Mouse (Mus musculus): Measurements from ENCODE around the gene Lrrc59. TPM values are rescaled to one million over a fixed set of nuclear protein-coding genes. Genes with fewer than 3 reads are reported as not detected.
A peak's percentile ranks its signal among the peaks of the same experiment; 100 is the strongest.

Gene Lrrc59
- total RNA-seq (2021), result 10 to 100 TPM; 32.0 to 32.6 TPM
- long read RNA-seq, experiment 1, transcript Lrrc59-201 (7 exons, 2,837 nt), result major isoform, 66 of 68 reads
- long read RNA-seq, experiment 1, partial matches to known transcripts, result 0 of 68 reads
- long read RNA-seq, experiment 1, other reads (novel, unspliced or antisense), result 2 of 68 reads
- long read RNA-seq, experiment 2, transcript Lrrc59-201 (7 exons, 2,837 nt), result major isoform, 18 of 19 reads
- long read RNA-seq, experiment 2, partial matches to known transcripts, result 1 of 19 reads
- long read RNA-seq, experiment 2, other reads (novel, unspliced or antisense), result 0 of 19 reads

DNA sequence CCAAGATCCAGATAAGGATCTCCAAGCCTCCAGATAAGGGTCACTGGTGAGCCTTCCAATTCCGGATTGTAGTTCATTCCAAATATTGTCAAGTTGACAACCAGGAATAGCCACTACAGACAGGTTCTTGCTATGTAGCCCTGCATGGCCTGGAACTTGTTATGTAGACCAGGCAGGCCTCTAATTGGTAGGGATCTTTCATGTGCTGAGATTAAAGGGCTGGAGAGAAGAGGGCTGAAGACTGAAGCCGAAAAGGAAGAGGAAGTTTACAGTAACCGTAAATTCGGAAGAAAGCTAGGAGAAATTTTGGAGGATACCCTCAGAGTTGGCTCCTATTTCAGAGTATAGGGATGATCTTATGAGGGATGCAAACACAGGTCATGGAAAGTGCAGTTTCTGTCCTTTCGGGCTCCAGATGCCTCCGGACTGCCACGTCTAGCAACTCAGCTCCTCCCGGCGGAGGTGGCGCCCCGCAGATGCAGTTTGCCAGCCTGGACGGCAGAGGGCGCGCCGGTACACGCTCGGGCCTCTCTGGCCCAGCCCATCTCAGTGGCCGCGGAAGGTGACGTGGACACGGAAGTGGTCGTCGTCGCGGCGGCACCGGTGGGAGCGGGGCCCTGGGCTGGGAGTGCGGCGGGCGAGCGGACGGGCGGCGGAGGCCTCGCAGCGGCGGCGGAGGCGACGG lies at the start of gene Lrrc59:
Gene Lrrc59 (plus strand): TSS at position 569 of the 685 bp plus-strand sequence.
- peak; percentile 95 for DNase-seq

DNA sequence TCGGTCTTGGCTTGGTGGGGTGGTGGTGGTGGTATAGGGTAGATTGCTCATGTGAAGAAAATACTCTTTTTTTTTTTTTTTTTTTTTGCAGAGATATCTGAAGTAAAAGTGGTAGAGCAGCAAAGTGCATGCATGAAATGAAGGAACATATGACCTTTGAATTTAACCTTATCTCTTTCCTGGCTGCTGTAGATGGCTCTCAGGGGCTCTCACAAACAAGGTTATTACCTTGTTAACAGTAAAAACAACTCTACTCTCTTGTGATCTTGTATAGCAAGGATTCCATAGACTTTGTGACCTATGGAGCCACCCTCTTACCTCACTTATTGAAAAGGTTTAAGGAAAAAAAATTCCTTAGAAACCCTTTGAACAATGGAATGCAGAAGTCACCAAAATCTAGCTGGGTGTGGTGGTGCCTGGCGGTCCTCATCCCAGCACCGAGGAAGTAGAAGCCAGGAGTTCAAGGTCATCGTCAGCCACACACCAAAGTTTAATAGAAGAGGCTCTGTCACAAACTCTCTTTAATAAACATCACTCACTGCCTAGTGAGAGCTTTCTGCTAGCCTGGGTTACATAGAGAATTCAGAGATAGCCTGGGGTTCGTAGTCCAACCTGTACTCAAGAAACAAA lies 49.3 kb upstream of the Lrrc59 start:
- no peak for DNase-seq

DNA sequence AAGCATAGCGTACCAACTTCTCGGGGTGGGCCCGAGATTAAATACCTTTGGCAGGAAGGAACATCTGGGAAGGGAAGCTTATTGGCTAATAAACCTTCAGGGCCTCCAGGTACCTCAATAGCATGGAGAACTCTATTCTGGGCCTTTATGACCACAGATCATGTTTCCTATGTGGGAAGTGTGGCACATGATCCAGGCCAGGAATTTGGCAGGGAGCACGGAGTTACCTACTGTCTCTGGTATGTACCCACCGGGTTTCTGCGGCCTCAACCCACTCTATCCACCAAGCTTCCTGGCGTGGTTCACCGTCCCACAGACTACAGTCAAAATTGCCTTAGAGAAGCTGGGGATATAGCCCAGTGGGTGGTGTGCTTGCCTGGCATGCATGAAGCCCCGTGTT lies 44.5 kb upstream of the Lrrc59 start:
- DNase-seq, result no peak

DNA sequence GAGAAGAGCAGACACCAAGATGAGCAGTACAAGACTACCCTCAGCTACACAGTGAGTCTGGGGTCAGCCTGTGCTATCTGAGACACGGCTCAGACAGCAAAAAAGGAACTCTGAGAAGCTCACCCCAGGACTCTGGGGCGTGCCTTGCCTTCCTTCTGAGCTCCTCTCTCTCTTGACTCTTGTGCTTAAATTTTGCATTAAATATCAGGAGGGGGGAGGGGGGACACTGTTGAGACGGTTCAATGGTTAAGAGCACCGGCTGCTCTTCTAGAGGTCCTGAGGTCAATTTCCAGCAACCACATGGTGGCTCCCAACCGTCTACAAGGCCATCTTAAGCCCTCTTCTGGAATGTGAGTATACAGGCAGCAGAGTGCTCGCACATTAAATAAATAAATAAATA lies 42.1 kb upstream of the Lrrc59 start:
- DNase-seq, result no peak

DNA sequence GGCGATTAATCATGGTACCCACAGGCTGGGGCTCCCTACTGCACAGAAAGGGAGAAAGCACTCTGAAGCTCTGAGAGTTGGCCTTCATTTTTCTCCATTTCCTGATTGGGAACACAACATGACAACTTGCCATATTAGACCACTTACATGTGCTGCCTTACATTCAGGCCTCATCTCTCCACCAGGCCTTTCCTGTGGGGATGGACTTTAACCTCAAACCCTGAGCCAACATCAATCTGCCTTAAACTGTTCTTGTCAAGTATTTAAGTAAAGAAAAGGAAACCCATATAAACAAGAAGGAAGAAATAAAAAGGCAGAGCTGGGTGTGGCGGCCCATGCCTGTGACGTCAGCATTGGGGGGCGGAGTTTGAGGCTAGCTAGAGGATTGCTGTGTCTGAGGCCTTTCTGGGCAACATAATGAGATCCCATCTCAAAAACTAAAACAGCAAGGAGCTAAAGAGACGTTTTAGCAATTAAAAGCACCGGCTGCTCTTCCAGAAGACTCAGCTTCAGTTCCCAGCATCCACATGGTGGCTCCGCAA lies 33.2 kb upstream of the Lrrc59 start:
- DNase-seq, result no peak

DNA sequence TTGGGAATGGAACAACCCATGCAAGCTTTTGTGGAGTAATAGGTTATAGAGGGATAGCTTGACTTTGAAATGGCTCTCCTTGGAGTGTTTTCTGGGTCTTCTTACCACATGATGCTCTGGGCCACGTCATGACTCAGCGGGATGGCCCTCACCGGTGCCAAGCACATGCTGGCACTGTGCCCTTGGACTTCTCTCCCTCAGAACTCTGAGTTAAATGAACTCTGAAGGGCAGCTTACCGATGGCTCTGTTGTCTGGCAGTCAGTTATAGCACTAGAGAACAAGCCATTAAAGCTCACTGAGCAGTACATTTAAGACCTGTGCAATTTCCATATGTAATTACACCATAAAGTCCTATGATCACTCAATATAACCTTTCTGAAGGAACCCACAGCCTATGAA lies 32.2 kb upstream of the Lrrc59 start:
- peak; percentile 67 to 72 for DNase-seq

DNA sequence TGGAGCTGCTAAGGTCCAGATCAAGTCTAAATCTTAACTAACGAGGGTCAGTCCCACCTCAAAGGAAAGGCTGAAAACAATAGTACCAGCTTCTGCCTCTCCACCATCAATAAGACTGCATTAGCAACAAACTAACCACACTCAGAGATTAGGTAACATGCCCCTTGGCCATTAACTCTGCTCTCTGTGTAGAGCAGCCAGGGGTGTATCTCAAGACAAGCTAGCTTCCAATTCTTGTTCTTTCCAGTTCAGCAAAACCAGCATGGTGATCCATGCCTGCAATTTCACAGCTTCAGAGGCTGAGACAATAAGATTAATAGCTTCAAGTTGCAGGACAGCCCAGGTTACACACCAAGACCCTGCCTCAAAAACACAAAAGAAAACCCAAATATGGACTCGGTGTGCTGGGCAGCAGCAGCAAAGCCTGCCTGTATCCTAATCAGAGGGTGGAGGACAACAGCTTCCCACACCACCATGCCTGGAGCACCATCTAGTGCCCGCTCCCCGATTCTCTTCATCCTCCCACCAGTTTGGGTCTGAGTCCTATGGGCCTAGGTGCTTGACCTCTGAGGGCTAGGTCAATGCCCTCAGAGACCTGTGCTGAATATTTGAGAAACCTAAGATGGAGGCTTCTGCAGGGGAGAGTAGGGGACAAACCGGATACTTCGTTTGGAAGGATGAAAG lies 31.0 kb upstream of the Lrrc59 start:
- DNase-seq, result no peak

DNA sequence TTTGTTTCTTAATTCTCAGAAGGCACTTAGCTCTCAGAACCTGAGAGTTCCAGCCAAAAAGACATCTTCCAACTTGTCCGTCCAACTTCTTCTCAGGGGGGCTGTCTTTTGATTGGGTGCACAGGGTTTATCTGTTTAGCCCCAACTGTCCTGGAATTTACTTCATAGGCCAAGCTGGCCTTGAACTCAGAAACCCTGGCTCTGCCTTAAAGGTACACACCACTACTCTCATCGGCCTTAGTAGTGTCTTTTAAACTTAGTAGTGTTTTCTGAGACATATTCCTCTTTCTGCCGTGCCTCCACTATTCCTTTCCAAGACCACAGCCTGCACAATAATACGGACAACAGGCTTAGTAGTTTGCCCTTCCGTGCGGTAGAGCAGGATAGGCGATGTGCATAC lies 29.1 kb upstream of the Lrrc59 start:
- DNase-seq, result no peak

DNA sequence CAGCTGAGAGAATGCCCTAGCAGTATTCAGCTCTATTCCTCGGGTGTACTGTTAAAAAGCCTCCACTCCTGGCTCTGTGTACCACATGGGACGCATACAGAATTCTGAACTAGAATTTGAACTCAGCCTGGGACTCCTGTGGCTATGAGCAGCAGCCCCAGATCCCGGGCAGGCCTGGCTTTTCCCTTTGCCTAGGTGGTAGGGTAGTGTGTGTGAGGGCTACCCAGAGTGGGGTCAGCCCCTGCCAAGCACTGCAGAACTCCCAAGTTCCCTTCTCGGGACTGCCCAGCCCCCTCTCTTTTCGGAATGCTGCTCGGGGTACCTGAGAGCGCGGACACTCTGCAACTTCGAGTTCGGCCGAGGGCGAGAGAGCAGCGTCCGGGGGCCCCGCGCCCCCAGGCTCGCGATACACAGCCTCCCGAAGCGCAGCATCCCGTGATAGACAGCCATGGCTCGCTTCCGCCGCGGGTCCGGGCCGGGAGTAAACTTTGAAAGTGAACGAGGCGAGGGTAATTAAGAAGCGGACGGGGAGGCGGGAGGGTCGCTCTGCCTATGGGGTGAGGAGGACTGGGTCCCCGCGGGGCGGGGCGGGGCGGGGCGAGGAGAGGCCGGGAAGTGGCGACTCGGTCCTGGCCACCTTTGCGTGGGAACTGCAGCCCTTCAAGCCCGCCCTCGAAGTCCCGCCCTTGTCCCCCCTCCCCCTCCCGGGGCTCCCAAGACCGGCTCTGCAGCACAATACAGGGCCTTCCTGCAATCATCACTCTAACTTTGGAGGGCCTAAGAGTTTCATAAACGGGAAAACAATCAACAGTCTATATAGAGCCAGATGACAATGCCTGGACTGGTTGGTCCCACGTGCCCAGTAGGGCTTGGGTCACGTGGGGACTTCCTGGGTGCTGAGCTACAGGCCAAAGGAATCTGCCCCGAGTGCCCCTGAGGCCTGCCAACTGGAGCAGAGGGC lies 28.0 kb upstream of the Lrrc59 start, which contains the start of gene Acsf2:
Gene Acsf2 (minus strand): TSS at position 551 of the 961 bp plus-strand sequence.
- peak; percentile 89 to 91 for DNase-seq

DNA sequence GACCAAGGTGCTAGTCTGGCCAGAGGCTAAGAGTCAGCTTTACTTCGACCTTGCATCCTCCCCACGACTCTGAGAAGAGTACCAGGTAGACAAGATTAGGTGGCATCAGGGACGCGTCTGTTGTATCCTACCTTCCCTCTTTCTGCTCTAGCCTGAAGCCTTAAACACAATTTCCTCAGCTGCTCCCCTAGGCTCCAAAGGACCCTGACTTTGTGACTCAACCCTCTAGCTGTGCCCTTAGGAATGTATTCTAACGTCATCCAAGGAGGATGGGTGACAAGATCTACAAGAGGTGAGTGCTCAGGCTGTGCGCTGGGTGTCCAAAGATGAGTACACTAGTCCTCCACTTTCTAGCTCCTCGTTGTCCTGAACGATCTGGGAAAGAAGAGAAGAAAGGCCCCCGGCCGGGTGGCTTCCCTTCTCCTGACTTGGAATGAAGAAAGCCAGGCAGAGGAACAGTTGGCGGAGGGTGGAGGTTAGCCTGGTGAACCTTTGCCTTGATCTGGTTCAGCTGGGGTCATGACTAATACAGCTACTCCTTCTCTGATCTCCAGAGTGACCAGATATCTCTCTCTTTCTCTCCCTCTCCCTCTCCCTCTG lies 27.1 kb upstream of the Lrrc59 start:
- DNase-seq, result no peak

DNA sequence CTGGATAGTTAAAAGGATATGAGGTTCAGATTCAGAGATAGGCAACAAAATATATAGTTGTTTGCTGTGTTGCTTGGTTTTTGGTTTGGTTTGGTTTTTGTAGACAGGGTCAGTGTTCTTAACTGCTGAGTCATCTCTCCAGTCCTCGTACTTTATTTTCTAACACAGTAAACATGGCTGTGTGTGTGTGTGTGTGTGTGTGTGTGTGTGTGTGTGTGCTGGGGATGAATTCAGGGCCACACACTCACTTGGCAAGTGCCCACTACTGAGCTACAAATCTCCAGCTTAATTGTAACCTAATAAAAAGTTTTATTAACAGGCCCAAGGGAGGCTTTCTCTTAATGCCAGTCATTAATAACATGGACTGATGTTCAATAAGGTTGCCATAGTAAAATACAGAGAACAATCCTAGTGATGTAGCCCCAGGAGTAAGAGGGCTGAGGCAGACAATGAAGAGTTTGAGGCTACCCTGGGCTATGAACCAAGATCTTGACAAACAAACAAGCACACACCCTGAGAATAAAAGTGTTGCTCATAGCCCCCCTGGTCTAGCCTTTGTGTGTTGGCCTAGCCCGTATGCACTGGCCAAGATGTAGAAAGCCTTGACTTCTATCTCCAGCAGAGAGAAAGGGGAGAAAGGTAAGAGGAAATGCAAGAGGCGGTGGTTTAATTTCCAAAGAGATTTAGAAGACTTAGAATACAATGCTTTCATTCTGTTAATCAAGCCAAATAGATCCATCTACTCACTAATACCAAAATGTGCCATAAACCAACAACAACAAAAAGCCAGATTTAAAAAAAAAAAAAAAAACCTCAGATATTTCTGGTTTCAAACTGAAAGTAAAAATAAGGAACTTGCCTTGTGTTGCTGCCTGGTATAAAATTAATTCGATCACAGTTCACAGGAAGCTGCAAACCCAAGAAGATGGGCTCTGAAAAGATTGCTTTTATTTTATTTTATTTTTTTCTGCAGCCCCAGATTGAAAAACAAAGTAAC lies 18.5 kb upstream of the Lrrc59 start:
- no peak for DNase-seq

DNA sequence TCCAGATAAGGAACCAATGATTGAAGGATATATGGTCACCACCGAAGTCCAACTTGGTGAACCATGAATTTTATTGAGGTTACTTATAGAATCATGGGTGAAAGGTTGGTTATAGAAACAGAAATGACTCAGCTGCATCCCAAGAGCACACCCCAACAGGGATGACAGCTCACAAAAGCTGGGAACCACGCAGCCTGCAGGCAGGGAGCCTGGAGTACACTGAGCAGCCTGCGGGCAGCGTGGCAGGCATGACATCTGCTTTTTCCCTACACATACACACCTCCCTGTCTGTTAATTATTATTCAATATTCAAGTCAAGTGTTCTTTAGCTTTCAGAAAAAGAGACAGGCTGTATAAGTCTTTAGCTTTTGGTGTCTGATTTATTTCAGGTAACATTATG lies 15.0 kb upstream of the Lrrc59 start:
- DNase-seq, result no peak

DNA sequence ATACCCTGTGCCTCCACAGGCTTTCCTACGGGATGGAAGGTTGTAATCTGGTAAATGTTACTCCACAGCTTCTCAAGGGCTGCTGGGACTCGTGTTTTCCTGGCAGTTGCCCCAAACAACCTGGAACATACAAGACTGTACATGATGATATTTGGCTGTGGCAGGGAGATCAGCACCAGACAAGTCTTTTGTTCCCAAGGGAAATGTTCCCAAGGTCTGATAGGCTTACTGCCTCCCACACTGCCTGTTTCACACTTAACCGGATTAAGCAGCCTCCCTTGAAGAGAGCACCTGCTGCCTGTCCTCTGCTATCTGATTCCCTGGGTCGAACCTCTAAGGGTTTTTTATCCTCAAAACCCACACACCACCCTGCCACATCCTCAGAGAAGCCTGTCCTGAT lies 14.1 kb upstream of the Lrrc59 start:
- DNase-seq, result no peak

DNA sequence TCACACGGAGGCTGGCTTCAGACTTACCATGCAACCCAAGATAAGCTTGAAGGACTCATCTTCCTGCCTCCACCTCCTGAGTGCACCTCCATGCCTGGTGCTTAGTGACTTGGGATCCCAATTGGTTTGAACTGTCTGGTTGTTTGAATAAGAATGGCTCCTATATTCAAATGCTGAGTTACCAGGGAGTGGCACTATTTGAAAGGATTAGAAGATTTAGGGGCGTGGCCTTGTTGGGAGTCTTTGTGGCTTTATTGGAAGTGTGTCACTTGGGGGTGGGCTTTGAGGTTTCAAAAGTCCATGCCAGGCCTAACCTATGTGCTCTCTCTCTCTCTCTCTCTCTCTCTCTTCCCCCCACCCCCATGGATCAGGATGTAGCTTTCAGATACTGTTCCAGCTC lies 11.9 kb upstream of the Lrrc59 start:
- DNase-seq, result no peak

DNA sequence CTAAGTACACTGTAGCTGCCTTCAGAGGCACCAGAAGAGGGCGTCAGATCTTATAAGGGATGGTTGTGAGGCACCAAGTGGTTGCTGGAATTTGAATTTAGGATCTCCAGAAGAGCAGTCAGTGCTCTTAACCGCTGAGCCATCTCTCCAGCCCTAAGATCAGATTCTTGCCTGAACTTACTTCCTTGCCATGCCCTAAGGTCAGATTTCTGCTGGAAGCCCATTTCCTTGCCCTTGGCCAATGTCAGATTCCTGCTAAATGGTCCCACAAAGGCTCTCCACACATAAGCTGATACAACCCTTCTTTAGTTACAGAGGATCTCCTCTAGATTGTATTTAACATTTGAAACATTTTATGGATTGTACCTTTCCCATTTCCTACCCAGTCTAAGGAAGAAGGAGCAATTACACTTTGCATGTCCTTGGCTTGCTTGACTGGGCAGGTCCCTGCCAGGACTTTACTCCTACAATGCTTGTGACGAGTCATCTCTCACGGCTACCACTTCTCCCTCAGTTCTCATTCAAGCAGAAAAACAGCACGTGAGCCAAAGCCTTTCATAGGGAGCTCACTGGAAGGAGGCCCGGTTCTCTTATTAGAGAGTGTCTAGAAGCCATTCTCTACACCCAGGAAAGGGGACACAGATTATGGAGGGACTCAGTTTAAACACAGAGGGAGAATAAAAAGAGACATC lies 8.7 kb upstream of the Lrrc59 start:
- DNase-seq, result no peak

DNA sequence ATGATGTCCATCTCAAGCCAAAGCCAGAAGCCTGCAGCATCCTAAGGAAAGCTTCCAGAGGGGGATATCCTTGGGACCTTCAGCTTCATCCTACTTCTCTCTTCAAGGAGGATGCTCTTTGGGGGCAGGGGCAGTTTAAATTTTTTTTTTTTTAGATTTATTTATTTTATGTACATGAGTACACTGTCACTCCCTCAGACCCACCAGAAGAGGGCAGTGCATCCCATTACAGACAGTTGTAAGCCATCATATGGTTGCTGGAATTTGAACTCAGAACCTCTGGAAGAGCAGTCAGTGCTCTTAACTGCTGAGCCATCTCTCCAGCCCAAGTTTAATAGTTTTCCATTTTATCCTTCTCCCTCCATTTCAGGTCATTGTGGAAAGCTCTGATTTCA lies 8.1 kb upstream of the Lrrc59 start:
- no peak for DNase-seq

DNA sequence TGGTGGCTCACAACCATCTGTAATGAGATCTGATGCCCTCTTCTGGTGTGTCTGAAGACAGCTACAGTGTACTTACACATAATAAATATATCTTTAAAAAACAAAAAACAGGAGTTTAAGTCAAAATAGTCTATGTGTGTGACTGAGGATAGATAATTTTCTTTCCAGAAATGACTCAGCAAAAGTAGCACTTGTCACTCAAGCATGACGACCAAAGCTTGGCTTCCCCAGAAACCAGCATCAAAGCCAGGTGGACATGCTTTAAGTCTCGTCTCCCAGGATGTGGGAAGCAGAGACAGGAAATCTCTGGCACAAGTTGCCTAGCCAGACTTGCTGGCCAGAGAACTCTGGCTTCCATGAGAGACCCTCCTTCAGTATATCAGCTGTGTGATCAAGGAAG lies 7.4 kb upstream of the Lrrc59 start:
- DNase-seq, result no peak

DNA sequence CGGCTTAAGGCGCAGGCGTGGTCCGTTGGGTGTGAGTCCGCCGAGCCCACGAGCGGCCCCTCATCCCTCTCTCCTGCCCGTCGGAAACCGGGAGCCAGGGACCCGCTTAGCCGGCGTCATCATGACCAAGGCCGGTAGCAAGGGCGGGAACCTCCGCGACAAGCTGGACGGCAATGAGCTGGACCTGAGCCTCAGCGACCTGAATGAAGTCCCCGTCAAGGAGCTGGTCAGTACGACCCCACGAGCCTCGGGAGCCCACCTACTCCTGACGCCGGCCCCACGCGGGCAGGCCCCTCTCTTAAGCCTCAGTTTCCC lies 274 bp downstream of the Lrrc59 start:
- no peak for DNase-seq

All from heart, adult 18-20 months (tissue).